Mouse (Mus musculus) heart, adult 9 months (tissue): ENCODE measurements at regions not wholly inside any gene's neighbourhood (a gene's known extent, or its start where the extent isn't known, plus 50 kb on each side); places are given as distances from the start of the nearest gene placed in this dataset.
"Not testable (repeated sequence)": the region's sequence is repeated elsewhere in the genome, so short reads cannot be mapped to it uniquely, and the experiment has no call there.

Experiments
- DNase-seq, 2 experiments: peaks; one replicate each; pipeline ENCODE4 v3.0.0; 2022; ENCODE audit warnings: low spot score in 2 of 2

GRCm38 (mm10) chr17:13432256-13432655 lies 77.9 kb downstream of the Tcp10c start:
- not testable (repeated sequence) for DNase-seq

- not testable (repeated sequence) for DNase-seq
These were observed 79.8 kb downstream of the Tcp10c start for GRCm38 (mm10) chr17:13434146-13434545.

GRCm38 (mm10) chr17:13438790-13439189 lies 84.4 kb downstream of the Tcp10c start:
- DNase-seq = not testable (repeated sequence)

GRCm38 (mm10) chr17:13440708-13441530 lies 86.5 kb downstream of the Tcp10c start:
- not testable (repeated sequence) for DNase-seq

DNA sequence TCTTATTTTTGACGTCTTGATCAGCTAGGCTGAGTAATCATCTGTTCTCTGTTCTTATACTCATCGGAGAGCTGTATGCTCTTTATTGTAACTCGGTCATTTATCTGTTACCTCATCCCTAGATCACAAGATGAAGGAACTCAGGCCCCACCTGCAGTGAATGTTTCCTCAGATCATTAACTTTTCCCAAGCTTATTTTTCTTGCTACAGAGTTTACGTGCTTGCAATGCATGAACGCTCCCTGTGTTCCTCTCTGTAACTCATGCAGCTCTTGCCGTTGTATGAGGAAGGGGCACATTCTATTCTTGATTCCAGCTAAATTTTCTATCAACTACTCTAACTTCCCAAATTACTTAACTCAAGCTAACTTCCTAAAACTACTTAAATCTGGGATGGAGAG lies 87.9 kb downstream of the Tcp10c start:
- not testable (repeated sequence) for DNase-seq

DNA sequence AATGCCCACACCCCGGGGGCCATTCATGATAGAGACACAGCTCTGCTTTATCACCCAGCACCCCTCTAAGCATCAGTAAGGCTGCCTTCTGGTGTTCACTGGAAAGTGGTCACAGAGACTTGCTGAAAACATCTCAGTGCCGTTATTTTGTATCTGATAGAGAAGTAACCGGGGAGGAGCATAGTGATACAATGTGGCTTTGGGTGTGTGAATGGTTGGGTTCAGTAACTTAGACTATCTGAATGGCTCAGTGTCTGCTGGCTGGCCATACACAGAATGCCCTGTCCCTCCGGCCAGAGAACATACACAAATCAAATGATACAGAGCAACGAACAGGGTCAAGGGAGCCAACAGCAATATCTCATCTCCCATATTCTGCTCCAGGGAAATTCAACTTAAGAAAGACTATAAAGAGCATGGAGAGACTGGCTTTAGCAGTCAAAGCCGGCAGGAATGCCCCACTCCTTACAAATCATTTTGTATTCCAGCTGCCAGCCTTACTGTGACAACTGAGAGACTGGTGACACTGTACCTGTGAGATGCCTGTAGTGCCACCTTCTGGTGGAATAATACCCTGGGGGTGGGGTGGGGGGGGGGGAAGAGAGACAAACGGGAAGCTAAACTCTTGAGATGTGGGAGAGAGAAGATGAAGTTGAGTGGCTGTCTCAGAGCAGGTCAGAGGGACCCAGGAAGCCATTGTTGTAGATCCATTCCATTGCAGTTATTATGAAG lies 102.7 kb downstream of the Tcp10c start:
- not testable (repeated sequence) for DNase-seq

- DNase-seq = not testable (repeated sequence)
These were observed 103.6 kb downstream of the Tcp10c start for GRCm38 (mm10) chr17:13457942-13458341.

- DNase-seq = not testable (repeated sequence)
These were observed 104.4 kb downstream of the Tcp10c start for GRCm38 (mm10) chr17:13458814-13459213.

DNA sequence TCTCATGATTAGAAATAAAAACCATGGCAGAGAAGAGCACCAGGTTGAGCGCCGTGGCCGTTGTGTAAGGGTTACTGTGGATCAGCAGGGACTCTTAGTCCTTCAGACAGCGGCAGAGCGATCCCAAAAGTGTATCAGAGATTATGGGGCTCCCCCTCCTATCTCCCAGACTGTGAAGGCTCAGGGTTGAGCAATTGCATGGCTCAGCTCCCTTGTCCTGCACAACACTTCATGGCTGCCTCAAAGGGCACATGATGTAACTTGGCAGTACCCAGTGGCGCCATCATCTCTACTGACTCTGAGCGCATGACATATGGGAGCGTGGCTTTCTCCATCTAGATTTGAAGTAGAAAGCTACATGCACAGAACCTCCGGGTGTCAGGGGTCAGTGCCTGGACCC lies 108.3 kb downstream of the Tcp10c start:
- DNase-seq = not testable (repeated sequence)

GRCm38 (mm10) chr17:13465822-13466221 lies 111.5 kb downstream of the Tcp10c start:
- not testable (repeated sequence) for DNase-seq

DNA sequence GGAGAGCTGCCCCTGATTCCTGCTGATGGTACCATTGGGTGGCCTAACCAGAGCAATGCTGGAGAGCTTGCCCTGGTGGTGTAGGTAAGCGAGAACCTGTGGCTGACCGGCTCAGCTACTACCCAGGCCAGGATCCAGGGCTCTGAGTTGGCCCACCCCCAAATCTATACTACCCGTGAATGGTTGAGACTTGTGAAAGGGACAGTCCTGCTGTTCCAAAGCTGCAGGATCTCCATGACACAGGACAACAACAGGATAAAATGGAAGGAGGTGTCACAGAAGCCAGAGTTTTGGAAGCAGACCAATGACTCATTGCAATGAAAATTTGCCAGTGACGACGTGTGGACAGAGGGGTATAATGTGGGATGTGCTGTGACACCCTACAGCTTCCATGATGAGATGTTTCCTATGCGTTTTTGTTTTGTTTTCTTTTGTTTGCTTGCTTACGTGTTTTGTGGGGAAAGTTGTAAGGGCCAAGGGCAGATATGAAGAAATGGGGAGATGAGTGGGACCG lies 115.6 kb downstream of the Tcp10c start:
- not testable (repeated sequence) for DNase-seq

- DNase-seq = peak; percentile 21 to 63
These were observed 118.2 kb downstream of the Tcp10c start for GRCm38 (mm10) chr17:13472460-13473062.

DNA sequence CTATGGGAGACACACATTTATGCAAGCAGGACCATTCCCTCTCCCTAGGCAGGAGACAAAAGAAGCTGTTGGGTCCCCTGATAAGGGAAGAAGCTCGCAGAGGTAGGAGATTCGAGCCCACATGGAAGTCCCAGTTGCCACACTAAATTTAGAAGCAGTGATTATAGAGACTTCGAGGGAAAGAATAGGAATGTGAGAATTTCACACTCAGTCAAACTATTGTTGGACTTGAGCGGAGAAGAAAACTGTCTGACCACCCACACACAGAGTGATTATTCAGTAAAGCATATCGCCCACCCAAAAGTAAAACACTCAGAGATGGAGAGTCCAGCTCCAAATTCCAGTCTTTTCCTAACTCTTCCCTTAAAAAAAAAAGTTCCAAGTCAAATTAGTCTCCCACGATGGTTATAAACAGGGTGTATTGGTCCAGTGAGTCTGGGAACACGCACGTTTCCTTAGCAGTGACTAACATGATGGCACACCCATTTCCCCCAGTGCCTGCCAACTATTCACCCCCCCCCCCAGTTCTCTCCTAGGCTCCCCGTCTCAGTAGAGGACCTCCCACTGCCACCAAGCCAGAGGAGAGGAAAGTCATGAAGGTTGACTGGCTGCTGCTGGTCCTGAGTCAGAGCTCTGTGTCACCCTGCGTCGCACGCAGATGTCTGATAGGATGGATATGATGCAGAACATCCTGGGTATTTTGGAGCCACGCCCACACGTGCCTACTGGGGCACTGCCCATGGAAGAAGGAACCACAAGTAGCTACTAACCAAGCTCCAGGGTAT lies 120.1 kb downstream of the Tcp10c start:
- peak; percentile 27 to 40 for DNase-seq

DNA sequence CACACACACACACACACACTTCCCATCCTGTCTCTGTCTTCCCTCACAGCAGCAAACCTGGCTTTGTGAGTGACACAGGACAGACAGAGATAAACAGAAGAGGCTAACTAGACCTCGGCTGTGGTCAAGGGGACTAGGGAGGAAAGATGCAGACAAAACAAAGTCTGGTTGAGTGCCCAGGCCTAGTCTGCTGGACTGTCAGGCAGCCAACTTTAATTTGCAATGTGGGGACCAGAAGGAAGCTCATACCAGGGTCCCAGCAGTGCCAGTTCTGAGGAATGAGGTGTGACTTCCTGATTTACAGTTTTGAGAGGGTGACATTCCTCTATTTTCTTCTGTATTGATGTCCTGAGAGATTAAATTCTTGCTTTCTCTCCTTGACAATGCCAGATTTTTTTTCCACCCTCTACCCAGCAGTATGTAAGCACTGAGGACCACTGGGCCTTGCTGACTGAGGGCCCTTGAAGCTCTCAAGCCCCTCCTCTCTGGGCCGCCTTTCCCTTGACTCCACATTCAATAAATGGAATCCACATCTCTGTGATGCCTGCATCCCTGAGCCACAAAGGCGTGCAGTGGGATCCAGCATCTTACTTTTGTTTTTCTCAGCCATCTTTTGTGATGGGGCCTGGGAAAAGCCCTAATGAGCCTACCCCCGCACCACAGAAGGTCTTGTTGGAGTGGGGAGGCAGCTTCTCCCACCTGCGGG lies 124.6 kb downstream of the Tcp10c start:
- no peak for DNase-seq

GRCm38 (mm10) chr17:13479572-13480063 lies 125.2 kb downstream of the Tcp10c start:
- DNase-seq = peak in 1 of 2 experiments; percentile 30

GRCm38 (mm10) chr17:13481445-13482085 lies 127.2 kb downstream of the Tcp10c start:
- no peak for DNase-seq

GRCm38 (mm10) chr17:13482136-13482535 lies 127.8 kb downstream of the Tcp10c start:
- no peak for DNase-seq

GRCm38 (mm10) chr17:13487291-13488215 lies 133.2 kb downstream of the Tcp10c start:
- peak; percentile 70 to 82 for DNase-seq
